Mouse (Mus musculus): ENCODE measurements around the gene Dscam.

The Dscam gene

GRCm38 (mm10) chr16:96669706-96670105 is 500.8 kb downstream of the Dscam start:
- DNase-seq (ENCODE audit: low read depth, low spot score) = no peak

GRCm38 (mm10) chr16:96668478-96668877 is 502.1 kb downstream of the Dscam start:
- no peak for DNase-seq (ENCODE audit: low read depth, low spot score)

GRCm38 (mm10) chr16:96661073-96661472 is 509.5 kb downstream of the Dscam start:
- no peak for DNase-seq (ENCODE audit: low read depth, low spot score)

DNA sequence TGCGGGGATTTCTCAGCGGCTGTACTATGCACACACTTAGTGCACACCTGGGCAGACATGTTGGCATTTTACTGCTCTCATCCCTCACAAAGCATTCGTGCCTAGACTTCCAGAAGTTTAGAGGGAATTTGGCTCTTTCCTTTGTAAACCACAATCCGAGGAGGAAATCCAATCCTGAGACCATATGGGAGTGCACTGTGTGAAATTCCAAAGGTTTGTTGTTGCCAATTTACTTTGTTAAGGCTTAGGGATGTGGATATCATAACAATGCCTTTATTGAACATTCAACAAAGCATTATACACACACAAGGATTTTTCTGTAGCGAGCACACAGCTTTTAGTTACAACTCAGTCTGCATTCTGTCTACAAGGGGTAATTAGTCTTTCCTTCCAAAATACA is 511.3 kb downstream of the Dscam start:
- no peak for DNase-seq (ENCODE audit: low read depth, low spot score)

- no peak for DNase-seq (ENCODE audit: low read depth, low spot score)
Observed at GRCm38 (mm10) chr16:96655548-96655947, 515.0 kb downstream of the Dscam start.

DNA sequence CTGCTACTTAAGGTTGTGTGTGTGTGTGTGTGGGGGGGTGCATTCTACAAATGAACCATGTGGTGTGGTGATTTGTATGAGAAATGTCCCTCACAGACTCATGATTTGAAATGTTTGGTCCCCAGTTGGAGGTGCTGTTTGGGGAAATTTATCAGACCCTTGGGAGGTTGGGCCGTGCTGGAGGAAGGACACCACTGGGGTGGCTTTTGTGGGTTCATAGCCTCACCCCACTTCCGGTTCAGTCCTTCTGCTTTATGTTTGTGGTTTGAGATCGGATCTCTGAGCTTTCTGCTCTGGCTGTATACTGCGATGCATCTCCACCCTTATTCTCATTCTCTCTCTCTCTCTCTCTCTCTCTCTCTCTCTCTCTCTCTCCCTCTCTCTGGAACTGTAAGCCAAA is 516.5 kb downstream of the Dscam start:
- DNase-seq (ENCODE audit: low read depth, low spot score) = no peak

DNA sequence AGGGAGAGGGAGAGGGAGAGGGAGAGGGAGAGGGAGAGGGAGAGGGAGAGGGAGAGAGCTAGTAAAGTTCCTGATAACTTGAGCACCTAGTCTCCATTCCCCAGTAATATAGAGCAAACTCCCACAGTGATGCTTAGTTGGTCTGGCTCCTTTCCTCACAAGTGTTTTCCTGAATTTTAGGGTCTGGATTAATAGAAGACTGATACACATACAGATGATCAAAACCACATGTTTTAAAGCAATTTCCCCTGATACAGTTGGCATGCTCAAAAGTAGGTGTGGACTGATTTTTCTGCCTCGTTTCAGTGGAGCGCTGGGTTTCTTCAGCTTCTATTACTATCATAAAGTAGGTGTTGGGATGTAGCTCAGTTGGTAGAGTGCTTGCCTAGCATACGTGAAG is 519.1 kb downstream of the Dscam start:
- no peak for DNase-seq (ENCODE audit: low read depth, low spot score)

GRCm38 (mm10) chr16:96640101-96640500 is 530.5 kb downstream of the Dscam start:
- no peak for DNase-seq (ENCODE audit: low read depth, low spot score)

DNA sequence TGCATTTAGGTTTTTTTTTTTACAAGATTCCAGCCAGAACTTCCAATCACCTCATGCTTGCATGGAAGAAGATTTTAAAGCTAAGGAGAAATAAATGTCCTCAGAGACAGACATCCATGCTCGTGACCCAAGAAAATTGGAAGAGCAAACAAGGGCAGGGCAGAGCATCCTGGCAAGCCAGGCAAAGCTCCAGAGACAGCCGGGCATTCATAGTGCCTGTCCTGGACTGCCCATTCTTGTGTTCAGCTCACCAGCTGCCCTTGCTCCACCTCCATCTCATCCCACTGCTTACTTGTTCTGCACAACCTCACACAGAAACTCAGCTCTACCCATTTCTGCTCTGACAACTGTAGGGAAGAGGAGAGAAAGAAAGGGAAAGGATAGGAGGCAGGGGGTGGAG is 534.6 kb downstream of the Dscam start:
- DNase-seq (ENCODE audit: low read depth, low spot score) = no peak

- DNase-seq (ENCODE audit: low read depth, low spot score) = no peak
Observed at GRCm38 (mm10) chr16:96634791-96635143, 535.8 kb downstream of the Dscam start.

DNA sequence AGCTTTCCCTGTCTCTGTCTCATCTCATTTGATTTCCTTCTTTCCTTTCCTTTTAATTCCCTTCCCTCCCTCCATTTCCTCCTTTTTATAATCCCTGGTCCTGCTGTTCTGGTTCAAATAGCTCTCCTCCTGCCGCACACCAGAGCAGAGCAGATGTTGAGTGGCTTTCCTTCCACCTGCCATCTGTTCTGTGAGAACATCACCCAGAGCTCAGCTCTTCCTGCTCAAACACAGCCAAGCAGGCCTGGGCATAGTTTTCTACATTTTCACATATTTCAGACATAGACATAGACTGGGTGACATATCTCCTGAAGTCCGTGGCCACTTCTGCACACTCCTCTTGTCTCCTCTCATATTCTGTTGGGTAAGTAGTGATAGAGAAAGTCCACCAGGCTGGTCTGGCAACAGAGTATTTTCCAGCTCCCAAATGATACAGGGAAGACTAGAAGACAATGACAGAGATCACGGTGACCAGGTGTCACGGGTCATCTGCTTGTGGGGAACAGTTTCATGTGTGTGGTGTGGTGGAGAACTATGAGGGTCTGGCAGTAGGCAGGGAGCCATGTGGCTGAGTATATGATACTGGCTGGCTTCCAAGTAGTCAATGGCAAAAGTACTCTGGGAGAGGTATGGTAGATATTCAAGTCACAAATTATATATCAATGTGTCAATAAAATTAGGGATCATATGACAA is 536.3 kb downstream of the Dscam start:
- no peak for DNase-seq (ENCODE audit: low read depth, low spot score)

DNA sequence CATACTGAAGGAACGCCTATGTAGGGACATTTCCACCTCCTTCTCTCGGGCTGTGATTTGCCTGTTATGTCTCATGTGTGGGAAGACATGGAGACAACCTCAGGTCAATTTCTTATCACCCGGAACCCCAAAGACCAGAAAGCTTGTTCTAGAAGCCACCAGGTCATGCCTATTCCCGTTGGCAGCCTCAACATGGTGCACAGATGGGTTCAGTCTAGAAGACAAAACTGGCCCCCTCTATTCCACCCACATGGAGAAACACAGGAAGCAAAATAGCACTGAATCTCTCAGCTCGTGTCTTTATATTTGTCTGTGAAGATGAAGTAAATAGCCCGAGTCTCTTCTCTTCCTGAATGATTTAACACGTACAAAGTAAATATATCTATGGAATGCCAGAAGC is 540.3 kb downstream of the Dscam start:
- no peak for DNase-seq (ENCODE audit: low read depth, low spot score)

DNA sequence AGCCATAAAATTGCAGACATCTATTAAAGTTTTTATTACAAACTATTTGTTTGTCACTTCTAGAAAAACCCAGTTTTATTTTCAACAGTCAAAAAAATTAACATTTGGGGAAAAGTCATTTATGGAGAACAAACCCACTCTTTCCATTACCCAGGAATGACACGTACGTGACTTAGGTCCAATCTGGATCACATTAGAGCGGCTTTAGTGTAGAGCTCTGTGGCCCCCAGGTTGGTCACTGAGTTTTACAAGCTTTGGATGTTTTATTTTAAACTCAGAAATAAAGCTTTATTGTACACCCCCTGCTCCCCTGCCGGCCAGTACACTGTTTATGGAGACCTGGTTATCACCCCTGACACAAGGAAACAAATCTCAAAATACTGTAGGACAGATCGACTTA is 540.9 kb downstream of the Dscam start:
- DNase-seq (ENCODE audit: low read depth, low spot score) = peak; percentile 4

GRCm38 (mm10) chr16:96625468-96625867 is 545.1 kb downstream of the Dscam start:
- DNase-seq (ENCODE audit: low read depth, low spot score) = no peak

- no peak for DNase-seq (ENCODE audit: low read depth, low spot score)
Observed at GRCm38 (mm10) chr16:96624570-96625411, 545.8 kb downstream of the Dscam start.

DNA sequence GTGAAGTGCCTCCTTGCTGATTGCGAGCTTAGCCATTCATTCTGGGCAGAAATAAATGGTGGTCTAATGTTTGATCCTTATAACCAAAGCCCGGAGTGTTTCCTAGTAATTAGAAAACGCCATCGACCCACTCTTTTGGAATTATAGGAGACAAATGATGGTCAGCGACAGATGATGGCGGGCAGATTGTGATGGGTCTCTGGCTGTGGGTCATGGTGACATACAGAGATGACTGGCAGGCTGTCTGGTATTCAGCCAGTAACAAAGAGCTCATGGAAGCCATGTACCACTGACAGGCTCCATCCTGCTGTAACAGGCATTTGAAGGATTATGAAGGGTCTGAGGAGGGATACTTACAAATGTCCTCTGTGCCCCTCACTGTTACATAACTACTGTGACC is 549.7 kb downstream of the Dscam start:
- no peak for DNase-seq (ENCODE audit: low read depth, low spot score)

DNA sequence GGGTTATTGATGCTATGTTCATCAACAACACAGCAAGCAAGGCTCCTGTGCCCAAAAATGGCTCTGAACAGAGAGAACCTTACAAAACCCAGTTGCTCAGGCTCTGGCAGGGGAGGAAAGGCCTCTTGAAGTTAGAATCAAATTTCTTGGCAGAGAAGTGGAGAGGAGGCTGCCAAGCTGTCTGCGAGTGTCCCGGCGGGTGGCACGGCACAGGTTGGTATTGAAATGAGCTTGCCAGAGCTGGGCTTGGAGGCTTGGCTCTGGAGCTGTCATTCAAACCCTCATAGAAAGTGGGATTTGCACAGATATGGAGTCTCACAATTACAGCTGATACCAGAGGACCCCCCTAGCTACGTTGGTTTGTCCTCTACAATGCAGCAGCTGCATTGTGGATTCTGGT is 550.1 kb downstream of the Dscam start:
- no peak for DNase-seq (ENCODE audit: low read depth, low spot score)

DNA sequence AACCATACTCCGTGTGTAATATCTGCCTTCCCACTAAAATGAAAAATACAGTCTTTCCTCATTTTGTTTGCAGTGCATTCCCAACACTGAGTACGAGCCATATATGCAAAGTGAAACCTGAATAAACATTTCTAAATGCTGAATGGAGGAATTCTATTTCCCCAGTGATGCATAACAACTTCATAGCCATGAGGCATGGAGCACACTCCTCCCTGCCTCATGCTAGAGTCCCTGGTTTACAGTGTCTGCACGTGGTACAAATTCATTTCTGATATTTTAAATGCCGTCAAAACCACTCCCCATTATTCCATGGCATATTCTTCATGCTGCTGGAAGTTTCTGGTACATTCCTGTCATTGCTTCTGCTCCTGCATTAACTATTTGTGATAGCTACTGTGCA is 552.8 kb downstream of the Dscam start:
- no peak for DNase-seq (ENCODE audit: low read depth, low spot score)

GRCm38 (mm10) chr16:96613275-96613674 is 557.3 kb downstream of the Dscam start:
- no peak for DNase-seq (ENCODE audit: low read depth, low spot score)

- DNase-seq (ENCODE audit: low read depth, low spot score) = peak; percentile 29
Observed at GRCm38 (mm10) chr16:96610806-96611205, 559.7 kb downstream of the Dscam start.

GRCm38 (mm10) chr16:96602206-96602605 is 568.3 kb downstream of the Dscam start:
- no peak for DNase-seq (ENCODE audit: low read depth, low spot score)

DNA sequence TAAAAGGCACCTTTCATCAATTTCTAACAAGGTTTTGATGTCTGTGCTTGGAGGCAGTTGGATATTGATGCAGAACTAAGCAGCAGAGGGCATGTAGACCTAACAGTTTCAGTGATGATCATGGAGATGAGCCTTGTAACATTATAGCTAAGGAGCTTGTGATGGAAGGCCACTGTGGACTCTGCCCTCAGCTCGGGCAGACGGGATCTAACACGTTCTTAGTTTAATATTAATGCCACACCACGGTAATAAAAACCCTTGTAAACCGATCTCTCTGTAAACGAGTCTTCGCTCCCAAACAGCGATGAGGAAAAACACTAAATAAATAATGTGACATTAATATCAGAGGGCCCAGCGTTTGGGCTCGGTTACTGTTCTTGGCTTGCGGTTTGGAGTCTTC is 569.8 kb downstream of the Dscam start:
- DNase-seq (ENCODE audit: low read depth, low spot score) = no peak

GRCm38 (mm10) chr16:96599401-96600060 is 571.0 kb downstream of the Dscam start:
- no peak for DNase-seq (ENCODE audit: low read depth, low spot score)

Data from embryo, embryonic 11.5 days (tissue).